12 mouse cellular contexts compared by ENCODE assay signal in genomic region chr1:100416658-100417224, GRCm38 (mm10).
A peak's percentile ranks its signal among the peaks of the same experiment; 100 is the strongest.
DNase-seq lines count a peak whose midpoint lies in the region; ATAC-seq and TF ChIP-seq lines count a peak whose summit lies in the region.
"Had no signal": no experiment of that assay in that cellular context is flagged by ENCODE, and none has a peak within 500 bp of the region (broad histone marks: within the 10 kb centered on the region; RNA-seq: fewer than 3 reads in every experiment).

No protein-coding gene starts in this region.

- 0 out of 2 replicates have a peak, but pooled peaks have one; percentile 36 for ATAC-seq in kidney, postnatal 0 days (replicated peaks; ENCODE audit: low FRiP score, low read depth)
- no peak; the same call in 1 of the 2 replicates for ATAC-seq in kidney, embryonic 14.5 days (ENCODE audit: low FRiP score, low TSS enrichment)
- ATAC-seq in forebrain, embryonic 16.5 days: peak; percentile 62
- ATAC-seq in midbrain, embryonic 15.5 days (replicated peaks): peak; percentile 79
- ATAC-seq: inflammation-experienced regulatory T-cells, adult 6 months; liver, embryonic 12.5 days had no signal

- H3K27me3 ChIP-seq in kidney, postnatal 0 days (ENCODE audit: insufficient read depth, low read length): no peaks in the 10 kb centered on the region
- H3K27me3 ChIP-seq in kidney, embryonic 14.5 days (ENCODE audit: control insufficient read depth, insufficient read depth, low read length): no peaks in the 10 kb centered on the region
- no peaks in the 10 kb centered on the region for H3K27me3 ChIP-seq in forebrain, embryonic 16.5 days (replicated peaks; ENCODE audit: control insufficient read depth, insufficient read depth, low read length)
- H3K27me3 ChIP-seq in midbrain, embryonic 15.5 days (replicated peaks): no peaks in the 10 kb centered on the region
- H3K27me3 ChIP-seq: embryonic facial prominence, embryonic 13.5 days; liver, embryonic 12.5 days had no signal

- no peak for TF ChIP-seq POLR2A in brain, embryonic 14.5 days (IDR thresholded peaks at IDR 0.05; ENCODE audit: borderline replicate concordance, extremely low read depth, insufficient read depth, insufficient read length, poor library complexity, severe bottlenecking)

- H3K4me3 ChIP-seq in kidney, postnatal 0 days (replicated peaks; ENCODE audit: low read depth, low read length): no peak overlapping the region
- H3K4me3 ChIP-seq in kidney, embryonic 14.5 days (ENCODE audit: low read length): no peak overlapping the region
- no peak overlapping the region for H3K4me3 ChIP-seq in forebrain, embryonic 16.5 days (replicated peaks; ENCODE audit: low read length)
- H3K4me3 ChIP-seq in midbrain, embryonic 15.5 days: no peak overlapping the region
- H3K4me3 ChIP-seq: embryonic facial prominence, embryonic 13.5 days; liver, embryonic 12.5 days had no signal

- peak; percentile 70 for DNase-seq in kidney, postnatal 0 days (ENCODE audit: low spot score)
- DNase-seq in brain, embryonic 14.5 days (ENCODE audit: low read depth): peak; percentile 74
- no peak for DNase-seq in urinary bladder, postnatal 36 days (ENCODE audit: low spot score in 2 of 2)
- no peak for DNase-seq in natural killer cell, adult 2 months (ENCODE audit: low spot score in 2 of 2)
- DNase-seq: gastrocnemius, postnatal 10 days; right cerebral cortex, postnatal 14 days had no signal

- no peaks in the 10 kb centered on the region for H3K4me1 ChIP-seq in kidney, postnatal 0 days (replicated peaks; ENCODE audit: insufficient read depth, low read length)
- H3K4me1 ChIP-seq in kidney, embryonic 14.5 days (ENCODE audit: control insufficient read depth, insufficient read depth, low read length): no peaks in the 10 kb centered on the region
- no peaks in the 10 kb centered on the region for H3K4me1 ChIP-seq in forebrain, embryonic 16.5 days (replicated peaks; ENCODE audit: control insufficient read depth, insufficient read depth, low read length)
- H3K4me1 ChIP-seq in midbrain, embryonic 15.5 days: 0 out of 2 replicates have a peak, but pooled peaks cover 7% of the 10 kb centered on the region
- H3K4me1 ChIP-seq: embryonic facial prominence, embryonic 13.5 days; liver, embryonic 12.5 days had no signal

- no peak overlapping the region for H3K27ac ChIP-seq in kidney, postnatal 0 days
- no peak overlapping the region for H3K27ac ChIP-seq in kidney, embryonic 14.5 days (ENCODE audit: low read depth, low read length)
- H3K27ac ChIP-seq in forebrain, embryonic 16.5 days (ENCODE audit: low read length): no peak overlapping the region
- H3K27ac ChIP-seq in midbrain, embryonic 15.5 days: peak overlapping the region; percentile 19; the same call in 1 of the 2 replicates
- H3K27ac ChIP-seq: embryonic facial prominence, embryonic 13.5 days; liver, embryonic 12.5 days had no signal

- no peaks in the 10 kb centered on the region for H3K9me3 ChIP-seq in kidney, postnatal 0 days (replicated peaks; ENCODE audit: low read length)
- no peaks in the 10 kb centered on the region for H3K9me3 ChIP-seq in kidney, embryonic 14.5 days (ENCODE audit: control insufficient read depth, low read length)
- no peaks in the 10 kb centered on the region for H3K9me3 ChIP-seq in forebrain, embryonic 16.5 days (ENCODE audit: control insufficient read depth, low read length)
- no peaks in the 10 kb centered on the region for H3K9me3 ChIP-seq in midbrain, embryonic 15.5 days
- H3K9me3 ChIP-seq: embryonic facial prominence, embryonic 13.5 days; liver, embryonic 12.5 days had no signal

- no peaks in the 10 kb centered on the region for H3K36me3 ChIP-seq in kidney, postnatal 0 days (ENCODE audit: insufficient read depth, low read length)
- no peaks in the 10 kb centered on the region for H3K36me3 ChIP-seq in kidney, embryonic 14.5 days (ENCODE audit: control insufficient read depth, insufficient read depth, low read length)
- no peaks in the 10 kb centered on the region for H3K36me3 ChIP-seq in forebrain, embryonic 16.5 days (ENCODE audit: control insufficient read depth, insufficient read depth)
- H3K36me3 ChIP-seq in midbrain, embryonic 15.5 days (replicated peaks): no peaks in the 10 kb centered on the region
- H3K36me3 ChIP-seq: embryonic facial prominence, embryonic 13.5 days; liver, embryonic 12.5 days had no signal

- no peak for TF ChIP-seq CTCF in kidney, postnatal 0 days (IDR thresholded peaks at IDR 0.05; ENCODE audit: low read depth)
- TF ChIP-seq CTCF in brain, embryonic 14.5 days (IDR thresholded peaks at IDR 0.05; ENCODE audit: borderline replicate concordance, extremely low read depth, insufficient read depth, insufficient read length): no peak

- no peak overlapping the region for H3K9ac ChIP-seq in kidney, postnatal 0 days (ENCODE audit: low read depth, low read length)
- H3K9ac ChIP-seq in kidney, embryonic 14.5 days (ENCODE audit: low read depth, low read length): no peak overlapping the region
- no peak overlapping the region for H3K9ac ChIP-seq in forebrain, embryonic 16.5 days (replicated peaks; ENCODE audit: low read depth, low read length)
- H3K9ac ChIP-seq in midbrain, embryonic 15.5 days: no peak overlapping the region
- H3K9ac ChIP-seq: embryonic facial prominence, embryonic 13.5 days; liver, embryonic 12.5 days had no signal

- no peak overlapping the region for H3K4me2 ChIP-seq in kidney, postnatal 0 days (ENCODE audit: low read length)
- H3K4me2 ChIP-seq in kidney, embryonic 14.5 days (replicated peaks; ENCODE audit: low read depth, low read length): no peak overlapping the region
- H3K4me2 ChIP-seq in forebrain, embryonic 16.5 days (ENCODE audit: low read length): no peak overlapping the region
- no peak overlapping the region for H3K4me2 ChIP-seq in midbrain, embryonic 15.5 days
- H3K4me2 ChIP-seq: embryonic facial prominence, embryonic 13.5 days; liver, embryonic 12.5 days had no signal

Comparison
In these comparisons a context has a peak if more than half of its experiments do, and no peak if none do; other contexts are left out.
1. DNase-seq: peak in kidney, postnatal 0 days (single experiment) and brain, embryonic 14.5 days (single experiment); none in urinary bladder, postnatal 36 days (0 of 2) and natural killer cell, adult 2 months (0 of 2).